Mouse (Mus musculus) cerebellum, adult 9-11 months (tissue): ENCODE data around the gene Krt6b.
"Not testable (repeated sequence)": the region's sequence is repeated elsewhere in the genome, so short reads cannot be mapped to it uniquely, and the experiment has no call there.

ENCODE experiments used
- DNase-seq: peaks from one replicate; pipeline ENCODE4 v3.0.0; 2022

The Krt6b gene

DNA sequence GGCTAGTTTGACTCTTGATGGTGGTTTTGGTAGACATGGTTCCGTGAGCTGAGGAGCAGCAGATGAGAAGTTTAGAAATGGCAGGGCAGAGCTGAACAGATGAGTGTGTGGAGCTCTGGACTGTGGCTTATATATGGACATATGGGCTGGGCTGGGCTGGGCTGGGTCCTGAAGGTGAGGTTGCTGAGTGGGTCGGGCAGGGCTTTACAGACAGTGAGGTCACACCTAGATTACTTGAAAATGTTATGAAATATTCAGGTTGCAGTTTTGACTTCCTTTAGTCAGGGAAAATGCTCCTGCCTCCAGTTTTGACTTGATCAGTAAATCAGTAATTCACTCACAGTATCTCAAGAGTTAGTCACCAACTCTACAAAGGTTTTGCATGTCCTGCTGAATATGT, at the start of gene Krt6b:
Krt6b (minus strand) TSS at position 101 of the 400 bp plus-strand sequence.
- no peak for DNase-seq

- DNase-seq, result no peak
These were observed 44.6 kb upstream of the Krt6b start for GRCm38 (mm10) chr15:101724686-101725085.

DNA sequence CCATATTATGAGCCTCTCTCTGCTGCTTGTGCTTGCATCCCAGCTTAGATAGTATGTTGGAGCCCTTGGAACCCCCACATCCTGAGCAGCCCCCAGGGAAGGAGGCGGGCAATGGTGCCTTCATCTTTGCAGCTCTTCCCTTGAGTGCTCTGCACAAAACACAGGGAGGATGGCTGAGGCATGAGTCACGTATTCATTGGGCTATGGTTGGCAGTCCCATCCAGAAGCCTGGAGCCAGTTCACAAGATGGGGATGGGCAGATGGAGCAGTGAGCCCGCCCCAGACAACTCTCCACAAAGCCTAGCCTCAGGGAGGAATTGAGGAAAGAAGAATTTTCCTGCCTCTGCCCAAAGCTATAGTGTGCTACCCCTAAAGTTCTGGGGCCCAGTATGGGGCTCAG, 35.7 kb upstream of the Krt6b start:
- no peak for DNase-seq

GRCm38 (mm10) chr15:101714356-101714755, 34.3 kb upstream of the Krt6b start:
- DNase-seq, result no peak

DNA sequence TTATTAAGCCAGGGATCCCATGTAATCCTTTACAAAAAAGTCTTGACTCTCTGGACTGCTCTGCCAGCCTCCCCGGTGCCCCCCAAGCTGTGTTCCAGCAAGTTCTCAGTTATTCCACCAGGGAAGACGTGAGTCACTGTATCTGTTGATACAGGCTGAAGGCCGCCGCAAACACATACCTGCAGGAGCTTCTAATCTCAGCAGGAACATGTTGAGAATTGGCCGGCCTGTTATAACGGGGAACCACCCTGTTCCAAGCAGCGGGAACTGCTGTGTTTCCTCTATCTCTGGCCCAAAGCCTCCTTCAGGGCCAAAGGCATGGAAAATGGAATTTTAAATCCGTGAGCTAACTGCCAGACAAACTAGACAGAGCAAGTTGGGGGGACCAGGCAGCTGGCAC, 33.6 kb upstream of the Krt6b start:
- DNase-seq, result no peak

GRCm38 (mm10) chr15:101712720-101713119, 32.6 kb upstream of the Krt6b start, which contains the start of gene Krt5:
Gene Krt5, minus strand, starts transcription at chr15:101712898.
- no peak for DNase-seq

DNA sequence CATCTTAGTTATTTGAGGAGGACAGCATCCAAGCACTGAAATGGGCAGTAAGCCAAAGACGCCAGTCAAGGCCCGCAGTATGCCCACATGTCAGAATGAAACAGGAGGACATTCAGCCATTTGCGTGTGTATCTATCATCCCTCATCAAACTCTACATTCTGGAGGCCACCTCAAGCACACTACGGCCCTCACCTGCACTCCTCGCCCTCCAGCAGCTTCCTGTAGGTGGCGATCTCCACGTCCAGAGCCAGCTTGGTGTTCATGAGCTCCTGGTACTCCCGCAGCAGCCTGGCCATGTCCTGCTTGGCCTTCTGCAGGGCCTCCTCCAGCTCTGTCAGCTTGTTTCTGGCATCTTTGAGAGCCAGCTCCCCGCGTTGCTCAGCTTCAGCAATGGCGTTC, 28.6 kb upstream of the Krt6b start:
- DNase-seq, result peak; percentile 7

GRCm38 (mm10) chr15:101707454-101707853, 27.4 kb upstream of the Krt6b start:
- DNase-seq, result no peak

GRCm38 (mm10) chr15:101704066-101704465, 24.0 kb upstream of the Krt6b start:
- DNase-seq, result no peak

DNA sequence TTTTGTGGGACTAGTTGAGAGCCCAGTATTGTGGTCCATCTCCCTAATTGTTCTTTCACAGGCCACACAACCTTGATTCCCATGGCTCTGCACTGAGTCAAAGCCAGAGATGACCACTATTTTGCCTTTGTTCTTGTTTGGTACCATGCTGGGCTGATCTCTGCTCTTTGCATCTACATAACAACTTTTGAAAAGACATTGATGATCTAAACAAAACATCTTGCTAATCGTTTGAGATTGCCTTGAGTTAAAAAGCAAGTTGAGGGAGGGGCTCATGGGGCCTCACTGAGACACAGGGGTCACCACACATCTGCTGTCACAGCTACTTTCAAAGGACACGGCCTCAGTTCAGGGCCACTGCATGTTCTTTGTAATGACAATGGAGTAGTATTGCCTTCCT, 22.3 kb upstream of the Krt6b start:
- DNase-seq, result no peak

GRCm38 (mm10) chr15:101699866-101700265, 19.8 kb upstream of the Krt6b start:
- DNase-seq, result no peak

GRCm38 (mm10) chr15:101699192-101699591, 19.1 kb upstream of the Krt6b start:
- DNase-seq, result no peak

GRCm38 (mm10) chr15:101697326-101698188, 17.5 kb upstream of the Krt6b start:
- DNase-seq, result no peak

- no peak for DNase-seq
These were observed 14.1 kb upstream of the Krt6b start, which contains the start of gene Krt6a for GRCm38 (mm10) chr15:101694207-101694606. Gene Krt6a, minus strand, starts transcription at chr15:101694307.

DNA sequence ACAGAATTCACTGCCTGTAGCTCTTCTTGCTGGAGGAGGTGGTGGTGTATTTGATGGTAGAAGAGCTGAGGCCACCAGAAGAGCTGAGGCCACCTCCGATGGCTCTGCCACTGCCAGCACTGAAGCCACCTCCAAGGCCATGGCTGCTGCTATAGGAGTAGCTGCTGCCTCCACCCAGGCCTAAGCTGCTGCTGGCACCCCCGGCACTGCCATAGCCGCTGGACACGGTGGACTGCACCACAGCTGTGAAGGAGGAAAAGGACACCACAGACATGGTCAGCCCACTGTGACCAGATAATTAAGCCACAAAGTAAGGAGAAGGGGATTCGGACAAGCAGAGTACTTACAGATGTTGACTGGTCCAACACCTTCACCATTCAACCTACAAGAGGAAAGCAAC, 10.4 kb upstream of the Krt6b start:
- not testable (repeated sequence) for DNase-seq

DNA sequence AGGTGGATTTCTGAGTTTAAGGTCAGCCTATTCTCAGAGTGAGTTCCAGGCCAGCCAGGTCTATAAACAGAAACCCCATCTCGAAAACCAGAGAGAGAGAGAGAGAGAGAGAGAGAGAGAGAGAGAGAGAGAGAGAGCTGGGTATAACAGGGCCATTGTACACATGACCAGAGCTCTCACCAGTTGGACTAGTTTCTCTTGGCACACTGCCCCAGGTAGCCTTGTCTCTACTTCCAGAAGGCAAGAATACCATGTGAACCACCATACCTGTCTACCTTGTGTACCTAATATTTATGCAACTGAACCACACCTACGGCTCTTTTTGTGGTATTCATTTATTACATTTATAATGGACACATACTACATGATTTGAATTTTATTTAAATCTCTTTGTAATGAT, 8.1 kb upstream of the Krt6b start:
- no peak for DNase-seq

- DNase-seq, result no peak
These were observed 4.1 kb downstream of the Krt6b start for GRCm38 (mm10) chr15:101675978-101676377.

- peak; percentile 2 for DNase-seq
These were observed 27.3 kb downstream of the Krt6b start for GRCm38 (mm10) chr15:101652736-101653265.

DNA sequence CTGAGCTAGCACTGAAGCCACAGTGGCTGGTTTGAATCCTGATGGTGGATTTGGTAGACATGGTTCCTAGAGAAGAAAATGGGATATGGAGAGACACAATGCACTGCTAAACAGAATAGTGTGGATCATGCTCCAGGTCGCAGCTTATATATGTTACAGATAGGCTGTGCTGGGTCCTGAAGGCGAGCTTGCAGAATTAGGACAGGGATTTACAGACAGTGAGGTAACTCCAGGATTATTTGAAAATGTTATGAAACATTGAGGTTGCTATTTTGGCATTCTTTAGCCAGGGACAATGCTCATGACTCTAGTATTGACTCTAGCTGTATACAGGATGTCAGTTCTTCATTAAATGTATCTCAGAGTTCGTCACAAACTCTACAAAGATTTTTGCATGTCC, 32.8 kb downstream of the Krt6b start, which contains the start of gene Gm5478:
Gm5478 (minus strand) TSS at position 101 of the 400 bp plus-strand sequence.
- DNase-seq, result no peak

GRCm38 (mm10) chr15:101627884-101628283, 52.2 kb downstream of the Krt6b start, which contains the start of gene Gm5414:
Gene Gm5414, minus strand, starts transcription at chr15:101628188.
- no peak for DNase-seq
